Mouse (Mus musculus): ENCODE data around the gene Ryr2. TPM values are rescaled to one million over a fixed set of nuclear protein-coding genes. Genes with fewer than 3 reads are reported as not detected.

The Ryr2 gene
- polyA plus RNA-seq, 1 experiment = 0.13 TPM

GRCm38 (mm10) chr13:11914682-11915081 is 192.1 kb downstream of the Ryr2 start:
- no peak for DNase-seq
- no peak for TF ChIP-seq POLR2A (IDR thresholded peaks at IDR 0.05; ENCODE audit: low read depth, low read length)
- no peak for TF ChIP-seq CTCF (conservative IDR thresholded peaks at IDR 0.05; ENCODE audit: insufficient read depth, insufficient read length, low read depth, low read length)
- Histone ChIP-seq H3K4me3 (ENCODE audit: insufficient read depth, low read depth, low read length) (no peak overlapping the region), H3K4me1 (ENCODE audit: control insufficient read depth, insufficient read depth, low read length) (no peaks in the 10 kb centered on the region), H3K27ac (ENCODE audit: insufficient read depth, low read depth, low read length) (no peak overlapping the region), H3K27me3 (replicated peaks; ENCODE audit: control insufficient read depth, insufficient read depth, low read length) (no peaks in the 10 kb centered on the region), H3K36me3 (ENCODE audit: control insufficient read depth, insufficient read depth, low read length) (no peaks in the 10 kb centered on the region)
- WGBS = 69% methylated on average over 3 of the region's 3 CpGs

- Histone ChIP-seq H3K36me3 (ENCODE audit: control insufficient read depth, insufficient read depth, low read length) (no peaks in the 10 kb centered on the region), H3K27me3 (replicated peaks; ENCODE audit: control insufficient read depth, insufficient read depth, low read length) (no peaks in the 10 kb centered on the region), H3K27ac (ENCODE audit: insufficient read depth, low read depth, low read length) (no peak overlapping the region), H3K4me3 (ENCODE audit: insufficient read depth, low read depth, low read length) (no peak overlapping the region), H3K4me1 (ENCODE audit: control insufficient read depth, insufficient read depth, low read length) (no peaks in the 10 kb centered on the region)
- DNase-seq = no peak
- TF ChIP-seq CTCF (conservative IDR thresholded peaks at IDR 0.05; ENCODE audit: insufficient read depth, insufficient read length, low read depth, low read length) (no peak), POLR2A (IDR thresholded peaks at IDR 0.05; ENCODE audit: low read depth, low read length) (no peak)
- 71% methylated on average over 2 of the region's 2 CpGs for WGBS
These were observed 194.5 kb downstream of the Ryr2 start for GRCm38 (mm10) chr13:11912208-11912607.

GRCm38 (mm10) chr13:11908123-11908522 is 198.6 kb downstream of the Ryr2 start:
- Histone ChIP-seq H3K4me3 (ENCODE audit: insufficient read depth, low read depth, low read length) (no peak overlapping the region), H3K27ac (ENCODE audit: insufficient read depth, low read depth, low read length) (no peak overlapping the region), H3K4me1 (ENCODE audit: control insufficient read depth, insufficient read depth, low read length) (no peaks in the 10 kb centered on the region), H3K36me3 (ENCODE audit: control insufficient read depth, insufficient read depth, low read length) (no peaks in the 10 kb centered on the region), H3K27me3 (replicated peaks; ENCODE audit: control insufficient read depth, insufficient read depth, low read length) (no peaks in the 10 kb centered on the region)
- 79% methylated on average over 4 of the region's 4 CpGs for WGBS
- no peak for TF ChIP-seq POLR2A (IDR thresholded peaks at IDR 0.05; ENCODE audit: low read depth, low read length)
- TF ChIP-seq CTCF (conservative IDR thresholded peaks at IDR 0.05; ENCODE audit: insufficient read depth, insufficient read length, low read depth, low read length) = no peak
- no peak for DNase-seq

- 65% methylated on average over 2 of the region's 2 CpGs for WGBS
- H3K4me3 ChIP-seq (ENCODE audit: insufficient read depth, low read depth, low read length) = no peak overlapping the region
- no peak for DNase-seq
- H3K27ac ChIP-seq (ENCODE audit: insufficient read depth, low read depth, low read length) = no peak overlapping the region
- no peaks in the 10 kb centered on the region for H3K36me3 ChIP-seq (ENCODE audit: control insufficient read depth, insufficient read depth, low read length)
- no peaks in the 10 kb centered on the region for H3K4me1 ChIP-seq (ENCODE audit: control insufficient read depth, insufficient read depth, low read length)
- no peak for TF ChIP-seq POLR2A (IDR thresholded peaks at IDR 0.05; ENCODE audit: low read depth, low read length)
- no peaks in the 10 kb centered on the region for H3K27me3 ChIP-seq (replicated peaks; ENCODE audit: control insufficient read depth, insufficient read depth, low read length)
These were observed 201.6 kb downstream of the Ryr2 start for GRCm38 (mm10) chr13:11905126-11905525.

- H3K36me3 ChIP-seq (ENCODE audit: control insufficient read depth, insufficient read depth, low read length) = no peaks in the 10 kb centered on the region
- no peak for DNase-seq
- H3K27ac ChIP-seq (ENCODE audit: insufficient read depth, low read depth, low read length) = no peak overlapping the region
- TF ChIP-seq POLR2A (IDR thresholded peaks at IDR 0.05; ENCODE audit: low read depth, low read length) (no peak), CTCF (conservative IDR thresholded peaks at IDR 0.05; ENCODE audit: insufficient read depth, insufficient read length, low read depth, low read length) (no peak)
- WGBS = 26% methylated on average over 9 of the region's 9 CpGs
- no peaks in the 10 kb centered on the region for H3K4me1 ChIP-seq (ENCODE audit: control insufficient read depth, insufficient read depth, low read length)
- H3K27me3 ChIP-seq (replicated peaks; ENCODE audit: control insufficient read depth, insufficient read depth, low read length) = no peaks in the 10 kb centered on the region
- no peak overlapping the region for H3K4me3 ChIP-seq (ENCODE audit: insufficient read depth, low read depth, low read length)
These were observed 203.5 kb downstream of the Ryr2 start for GRCm38 (mm10) chr13:11903272-11903671.

- Histone ChIP-seq H3K4me1 (ENCODE audit: control insufficient read depth, insufficient read depth, low read length) (no peaks in the 10 kb centered on the region), H3K4me3 (ENCODE audit: insufficient read depth, low read depth, low read length) (no peak overlapping the region), H3K36me3 (ENCODE audit: control insufficient read depth, insufficient read depth, low read length) (no peaks in the 10 kb centered on the region), H3K27me3 (replicated peaks; ENCODE audit: control insufficient read depth, insufficient read depth, low read length) (no peaks in the 10 kb centered on the region), H3K27ac (ENCODE audit: insufficient read depth, low read depth, low read length) (no peak overlapping the region)
- 44% methylated on average over 6 of the region's 6 CpGs for WGBS
- no peak for TF ChIP-seq POLR2A (IDR thresholded peaks at IDR 0.05; ENCODE audit: low read depth, low read length)
- no peak for TF ChIP-seq CTCF (conservative IDR thresholded peaks at IDR 0.05; ENCODE audit: insufficient read depth, insufficient read length, low read depth, low read length)
- no peak for DNase-seq
These were observed 203.9 kb downstream of the Ryr2 start for GRCm38 (mm10) chr13:11902856-11903255.

- Histone ChIP-seq H3K4me3 (ENCODE audit: insufficient read depth, low read depth, low read length) (no peak overlapping the region), H3K4me1 (ENCODE audit: control insufficient read depth, insufficient read depth, low read length) (no peaks in the 10 kb centered on the region), H3K36me3 (ENCODE audit: control insufficient read depth, insufficient read depth, low read length) (no peaks in the 10 kb centered on the region), H3K27me3 (replicated peaks; ENCODE audit: control insufficient read depth, insufficient read depth, low read length) (no peaks in the 10 kb centered on the region), H3K27ac (ENCODE audit: insufficient read depth, low read depth, low read length) (no peak overlapping the region)
- TF ChIP-seq CTCF (conservative IDR thresholded peaks at IDR 0.05; ENCODE audit: insufficient read depth, insufficient read length, low read depth, low read length) = no peak
- no peak for TF ChIP-seq POLR2A (IDR thresholded peaks at IDR 0.05; ENCODE audit: low read depth, low read length)
- 77% methylated on average over 2 of the region's 2 CpGs for WGBS
- DNase-seq = no peak
These were observed 206.1 kb downstream of the Ryr2 start for GRCm38 (mm10) chr13:11900631-11901030.

GRCm38 (mm10) chr13:11895631-11896030 is 211.1 kb downstream of the Ryr2 start:
- Histone ChIP-seq H3K4me3 (ENCODE audit: insufficient read depth, low read depth, low read length) (no peak overlapping the region), H3K36me3 (ENCODE audit: control insufficient read depth, insufficient read depth, low read length) (no peaks in the 10 kb centered on the region), H3K4me1 (ENCODE audit: control insufficient read depth, insufficient read depth, low read length) (no peaks in the 10 kb centered on the region), H3K27ac (ENCODE audit: insufficient read depth, low read depth, low read length) (no peak overlapping the region), H3K27me3 (replicated peaks; ENCODE audit: control insufficient read depth, insufficient read depth, low read length) (no peaks in the 10 kb centered on the region)
- DNase-seq = no peak
- WGBS = 66% methylated on average over 1 of the region's 1 CpGs
- TF ChIP-seq CTCF (conservative IDR thresholded peaks at IDR 0.05; ENCODE audit: insufficient read depth, insufficient read length, low read depth, low read length) (no peak), POLR2A (IDR thresholded peaks at IDR 0.05; ENCODE audit: low read depth, low read length) (no peak)

Measured in kidney, adult 2 months (tissue).